Mouse (Mus musculus) forebrain, embryonic 14.5 days (tissue): ENCODE measurements around the gene Narfl. TPM values are rescaled to one million over a fixed set of nuclear protein-coding genes. Genes with fewer than 3 reads are reported as not detected.

ENCODE experiments used
- ATAC-seq: fragments of 200-750 bp; cut with Nextera tagmentation; 2 replicates; pipeline ENCODE4 v1.8.0; 2017; ENCODE audit warnings: mild to moderate bottlenecking, moderate library complexity
- DNase-seq: peaks from one replicate; pipeline ENCODE4 v3.0.0-alpha.2; 2015; ENCODE audit warnings: low spot score
- H3K27ac ChIP-seq: fragments of 300-500 bp; sonication (generic); 2 replicates; pipeline ENCODE4 v1.5.1; 2014; ENCODE audit warnings: low read depth, mild to moderate bottlenecking, control low read depth, low read length, moderate library complexity
- H3K27me3 ChIP-seq: fragments of 300-500 bp; sonication (generic); replicated peaks from 2 replicates; pipeline ENCODE4 v1.6.1; 2014; ENCODE audit warnings: low read length, control low read depth, mixed read lengths; ENCODE audit not compliant: control insufficient read depth, insufficient read depth
- H3K36me3 ChIP-seq: fragments of 300-500 bp; sonication (generic); 2 replicates; pipeline ENCODE4 v1.6.1; 2014; ENCODE audit warnings: low read length, control low read depth; ENCODE audit not compliant: control insufficient read depth, insufficient read depth
- H3K4me1 ChIP-seq: fragments of 300-500 bp; sonication (generic); 2 replicates; pipeline ENCODE4 v1.6.1; 2014; ENCODE audit warnings: antibody characterized with exemption, low read length, control low read depth; ENCODE audit not compliant: control insufficient read depth, insufficient read depth
- H3K4me2 ChIP-seq: fragments of 300-500 bp; sonication (generic); 2 replicates; pipeline ENCODE4 v1.6.1; 2014; ENCODE audit warnings: mild to moderate bottlenecking, control low read depth, low read length
- H3K4me3 ChIP-seq: fragments of 300-500 bp; sonication (generic); 2 replicates; pipeline ENCODE4 v1.5.1; 2014; ENCODE audit warnings: low read depth, low read length, control low read depth
- H3K9ac ChIP-seq: fragments of 300-500 bp; sonication (generic); 2 replicates; pipeline ENCODE4 v1.6.1; 2014; ENCODE audit warnings: mild to moderate bottlenecking, low read length, control low read depth, moderate library complexity
- H3K9me3 ChIP-seq: fragments of 300-500 bp; sonication (generic); replicated peaks from 2 replicates; pipeline ENCODE4 v1.6.1; 2016; ENCODE audit warnings: low read length, control low read depth, mixed read lengths; ENCODE audit not compliant: control insufficient read depth
- WGBS: fragments of 180-500 bp; shearing (Covaris S2); extraction: QIAGEN DNeasy Blood & Tissue Kit; methylation state at CpG from one replicate; pipeline ENCODE4 v1.1.7; 2014; 5-methylcytosine and 5-hydroxymethylcytosine counted together
- polyA plus RNA-seq: library from polyadenylated mRNA; unstranded; fragments of >200 nt; fragmentation: Nextera tagmentation; extraction: Ambion mirVana; gene quantifications from 2 replicates; pipeline ENCODE4 v1.2.1, GENCODE M21; 2014

Gene Narfl
- polyA plus RNA-seq, 1 experiment from 2014 or later = 30.2 TPM

DNA sequence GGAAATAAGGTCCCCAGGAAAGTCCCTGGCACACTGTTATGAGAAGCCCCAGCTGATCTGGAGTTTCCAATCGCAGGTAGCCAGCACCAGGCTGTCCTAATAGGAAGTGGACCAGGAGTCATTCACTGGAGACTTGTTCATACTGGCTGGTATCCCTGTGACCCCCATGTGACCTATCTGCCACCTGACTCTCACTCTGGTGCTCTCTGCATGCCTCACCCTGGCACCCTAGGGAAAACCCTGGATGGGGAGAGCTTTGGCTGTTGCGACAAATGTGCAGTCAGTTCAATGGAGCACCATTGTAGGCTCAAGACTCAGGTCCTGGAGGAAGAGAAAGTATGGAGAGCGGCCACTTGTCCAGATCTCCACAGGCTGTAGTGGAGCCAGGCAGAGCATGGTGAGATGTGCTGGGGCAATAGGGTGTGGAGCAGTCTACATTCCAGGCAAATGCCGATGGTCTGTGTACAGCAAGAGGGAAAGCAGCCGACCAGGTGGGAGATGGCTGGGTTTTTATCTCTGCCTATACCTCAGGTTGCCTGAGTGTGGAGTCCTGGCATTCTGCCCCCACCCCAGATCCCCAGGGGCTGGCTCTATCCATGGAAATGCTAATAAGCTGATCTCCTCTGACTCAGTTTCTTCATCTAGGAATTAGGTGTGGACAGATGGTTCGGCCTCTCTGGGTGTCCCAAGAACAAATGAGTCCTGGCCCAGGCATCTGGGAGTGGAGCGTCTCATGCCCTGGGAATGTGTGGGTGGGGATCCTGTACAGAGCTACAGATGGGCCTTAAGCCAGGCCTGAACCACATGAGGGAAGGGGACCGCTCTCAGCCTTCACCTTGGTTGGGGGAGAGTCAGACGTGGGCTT lies 17.0 kb upstream of the Narfl start:
- Histone ChIP-seq H3K9me3 (no peaks in the 10 kb centered on the region), H3K4me3 (no peak overlapping the region), H3K36me3 (no peaks in the 10 kb centered on the region), H3K4me2 (no peak overlapping the region), H3K27me3 (no peaks in the 10 kb centered on the region), H3K27ac (no peak overlapping the region), H3K9ac (no peak overlapping the region), H3K4me1 (no peaks in the 10 kb centered on the region)
- DNase-seq (no peak), ATAC-seq (no peak)
- WGBS = 85% methylated on average over 9 of the region's 9 CpGs

- no peaks in the 10 kb centered on the region for H3K36me3 ChIP-seq
Observed at GRCm38 (mm10) chr17:25757691-25758090, 15.9 kb upstream of the Narfl start.

GRCm38 (mm10) chr17:25760148-25760547 lies 13.4 kb upstream of the Narfl start:
- H3K36me3 ChIP-seq = no peaks in the 10 kb centered on the region
- no peaks in the 10 kb centered on the region for H3K4me1 ChIP-seq
- WGBS = 80% methylated on average over 8 of the region's 8 CpGs
- H3K27ac ChIP-seq = no peak overlapping the region
- ATAC-seq = no peak
- H3K27me3 ChIP-seq = no peaks in the 10 kb centered on the region
- no peak overlapping the region for H3K4me3 ChIP-seq
- no peaks in the 10 kb centered on the region for H3K9me3 ChIP-seq
- H3K9ac ChIP-seq = no peak overlapping the region
- DNase-seq = no peak
- H3K4me2 ChIP-seq = no peak overlapping the region

More at GRCm38 (mm10) chr17:25757691-25758090, 15.9 kb upstream of the Narfl start:
- no peak for DNase-seq
- H3K9ac ChIP-seq = no peak overlapping the region
- no peak for ATAC-seq
- H3K27ac ChIP-seq = no peak overlapping the region
- H3K4me1 ChIP-seq = no peaks in the 10 kb centered on the region
- 84% methylated on average over 3 of the region's 3 CpGs for WGBS
- no peak overlapping the region for H3K4me3 ChIP-seq
- H3K27me3 ChIP-seq = no peaks in the 10 kb centered on the region
- no peak overlapping the region for H3K4me2 ChIP-seq
- no peaks in the 10 kb centered on the region for H3K9me3 ChIP-seq

DNA sequence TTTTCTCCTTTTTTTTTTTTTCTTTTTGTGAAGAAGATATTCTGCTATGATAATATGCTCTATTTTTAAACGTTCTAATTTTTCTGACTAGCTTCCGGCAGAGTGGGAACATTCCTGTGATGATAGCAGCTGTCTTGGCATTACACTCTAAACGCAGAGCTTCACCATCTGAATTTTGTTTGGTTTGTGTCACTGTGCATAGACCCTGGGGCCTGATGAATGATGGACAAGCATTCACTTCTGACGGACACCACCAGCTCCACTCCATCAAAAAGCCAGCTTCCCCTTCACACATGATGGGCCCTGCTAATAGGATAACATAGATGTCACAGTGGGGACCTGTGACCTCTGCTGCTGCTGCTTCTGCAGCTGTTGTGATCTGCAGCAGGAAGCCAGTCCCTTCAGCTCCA lies 12.0 kb upstream of the Narfl start:
- no peaks in the 10 kb centered on the region for H3K36me3 ChIP-seq
- no peak overlapping the region for H3K27ac ChIP-seq
- H3K4me2 ChIP-seq = no peak overlapping the region
- H3K4me1 ChIP-seq = no peaks in the 10 kb centered on the region
- ATAC-seq (no peak), DNase-seq (no peak)
- no peaks in the 10 kb centered on the region for H3K27me3 ChIP-seq
- no peak overlapping the region for H3K4me3 ChIP-seq
- 65% methylated on average over 4 of the region's 4 CpGs for WGBS
- no peak overlapping the region for H3K9ac ChIP-seq
- no peaks in the 10 kb centered on the region for H3K9me3 ChIP-seq

GRCm38 (mm10) chr17:25762591-25762990 lies 11.0 kb upstream of the Narfl start:
- Histone ChIP-seq H3K27ac (no peak overlapping the region), H3K9me3 (no peaks in the 10 kb centered on the region), H3K4me1 (no peaks in the 10 kb centered on the region), H3K4me2 (no peak overlapping the region), H3K9ac (no peak overlapping the region), H3K4me3 (no peak overlapping the region), H3K27me3 (no peaks in the 10 kb centered on the region), H3K36me3 (no peaks in the 10 kb centered on the region)
- ATAC-seq (no peak), DNase-seq (no peak)
- WGBS = 44% methylated on average over 3 of the region's 3 CpGs

GRCm38 (mm10) chr17:25765886-25766285 lies 7.7 kb upstream of the Narfl start:
- H3K27me3 ChIP-seq = no peaks in the 10 kb centered on the region
- H3K4me1 ChIP-seq = no peaks in the 10 kb centered on the region
- no peak overlapping the region for H3K9ac ChIP-seq
- ATAC-seq (peak; percentile 66), DNase-seq (peak; percentile 74)
- no peak overlapping the region for H3K27ac ChIP-seq
- 9% methylated on average over 5 of the region's 5 CpGs for WGBS
- H3K9me3 ChIP-seq = no peaks in the 10 kb centered on the region
- H3K36me3 ChIP-seq = no peaks in the 10 kb centered on the region
- H3K4me2 ChIP-seq = no peak overlapping the region
- H3K4me3 ChIP-seq = no peak overlapping the region

DNA sequence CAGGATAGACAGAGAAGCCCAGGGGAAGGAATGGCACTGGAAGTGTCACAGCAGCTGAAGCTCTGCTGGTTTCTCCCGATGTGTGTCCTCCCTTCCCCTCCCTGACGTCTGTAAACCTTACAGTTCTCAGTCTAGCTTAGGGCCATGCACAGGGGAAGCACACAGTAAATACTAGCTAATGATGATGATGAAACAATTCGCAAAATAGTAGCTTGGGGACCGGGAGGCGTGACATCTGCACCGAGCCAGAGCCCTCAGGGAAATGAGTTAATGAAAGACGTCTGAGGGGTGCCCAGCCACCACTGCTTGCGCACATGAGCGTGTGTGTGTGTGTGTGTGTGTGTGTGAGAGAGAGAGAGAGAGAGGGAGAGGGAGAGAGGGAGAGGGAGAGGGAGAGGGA lies 4.2 kb upstream of the Narfl start:
- Histone ChIP-seq H3K4me2 (no peak overlapping the region), H3K27ac (no peak overlapping the region), H3K27me3 (no peaks in the 10 kb centered on the region), H3K36me3 (no peaks in the 10 kb centered on the region), H3K9me3 (no peaks in the 10 kb centered on the region), H3K9ac (no peak overlapping the region), H3K4me1 (peaks cover 3% of the 10 kb centered on the region), H3K4me3 (no peak overlapping the region)
- no peak for ATAC-seq
- DNase-seq = no peak
- 56% methylated on average over 9 of the region's 9 CpGs for WGBS

GRCm38 (mm10) chr17:25775318-25776062 lies 1.9 kb downstream of the Narfl start:
- Histone ChIP-seq H3K36me3 (peaks cover 15% of the 10 kb centered on the region), H3K9me3 (no peaks in the 10 kb centered on the region), H3K4me1 (peaks cover 6% of the 10 kb centered on the region), H3K4me2 (no peak overlapping the region), H3K4me3 (no peak overlapping the region), H3K9ac (no peak overlapping the region), H3K27me3 (no peaks in the 10 kb centered on the region), H3K27ac (no peak overlapping the region)
- 78% methylated on average over 10 of the region's 10 CpGs for WGBS
- no peak for DNase-seq
- no peak for ATAC-seq

DNA sequence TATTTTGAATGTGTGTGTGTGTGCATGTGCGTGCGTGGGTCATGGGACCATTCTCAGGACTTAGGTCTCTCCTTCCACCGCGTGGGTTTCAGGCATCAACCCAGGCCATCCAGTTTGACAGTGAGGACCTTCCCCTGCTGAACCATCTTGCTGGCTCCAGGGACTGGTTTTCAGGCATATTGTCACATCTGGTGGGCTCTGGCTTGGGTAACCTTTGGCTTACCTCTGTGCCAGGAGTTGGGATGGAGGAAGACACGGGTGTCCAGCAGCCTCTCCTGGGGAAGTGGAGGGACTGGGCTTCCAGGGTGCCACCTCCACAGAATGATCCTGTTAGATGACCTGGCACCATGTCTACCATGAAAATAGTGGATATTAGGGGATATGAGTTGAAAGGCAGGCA lies 4.4 kb downstream of the Narfl start:
- H3K9me3 ChIP-seq = no peaks in the 10 kb centered on the region
- DNase-seq (no peak), ATAC-seq (no peak)
- no peaks in the 10 kb centered on the region for H3K27me3 ChIP-seq
- no peak overlapping the region for H3K4me3 ChIP-seq
- H3K36me3 ChIP-seq = peaks cover 40% of the 10 kb centered on the region
- no peak overlapping the region for H3K4me2 ChIP-seq
- H3K27ac ChIP-seq = no peak overlapping the region
- peaks cover 6% of the 10 kb centered on the region for H3K4me1 ChIP-seq
- 93% methylated on average over 5 of the region's 5 CpGs for WGBS
- no peak overlapping the region for H3K9ac ChIP-seq
